Mouse (Mus musculus): Measurements from ENCODE around the gene Slc35e2.

DNA sequence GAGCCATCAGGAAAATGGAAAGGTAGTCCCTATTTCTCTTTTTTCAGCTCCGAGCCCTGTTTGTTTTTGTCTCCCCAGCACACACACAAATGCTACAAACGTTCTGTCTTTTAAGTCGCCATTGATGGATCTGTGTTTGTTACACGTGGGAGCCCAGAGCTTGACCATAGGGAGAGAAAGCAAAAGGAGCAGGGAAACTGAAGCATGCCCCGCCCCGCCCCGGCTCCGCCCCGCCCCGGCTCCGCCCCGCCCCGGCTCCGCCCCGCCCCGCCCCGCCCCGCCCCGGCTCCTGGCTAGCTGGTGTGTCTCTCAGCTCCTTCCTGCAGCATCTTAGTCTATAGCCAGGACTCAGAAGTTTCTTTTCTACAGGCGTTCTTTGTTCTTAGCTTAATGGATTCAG is 2.7 kb upstream of the Slc35e2 start:
- no peak for TF ChIP-seq CTCF (IDR thresholded peaks at IDR 0.05)
- TF ChIP-seq EP300 (IDR thresholded peaks at IDR 0.05), result no peak
